Mouse (Mus musculus) embryonic facial prominence, embryonic 15.5 days (tissue): ENCODE data around the gene Psap. TPM values are rescaled to one million over a fixed set of nuclear protein-coding genes. Genes with fewer than 3 reads are reported as not detected.

Experiments
- ATAC-seq: fragments of 200-750 bp; cut with Nextera tagmentation; 2 replicates; pipeline ENCODE4 v1.8.0; 2017; ENCODE audit warnings: low read depth, moderate TSS enrichment; ENCODE audit not compliant: insufficient number of reproducible peaks, low FRiP score, low TSS enrichment
- H3K27ac ChIP-seq: fragments of 300-500 bp; sonication (generic); replicated peaks from 2 replicates; pipeline ENCODE4 v1.5.1; 2015; ENCODE audit warnings: mild to moderate bottlenecking, inconsistent platforms
- H3K27me3 ChIP-seq: fragments of 300-500 bp; sonication (generic); 2 replicates; pipeline ENCODE4 v1.6.1; 2015; ENCODE audit warnings: inconsistent platforms
- H3K36me3 ChIP-seq: fragments of 300-500 bp; sonication (generic); 2 replicates; pipeline ENCODE4 v1.6.1; 2015; ENCODE audit warnings: mild to moderate bottlenecking, inconsistent platforms
- H3K4me1 ChIP-seq: fragments of 300-500 bp; sonication (generic); 2 replicates; pipeline ENCODE4 v1.6.1; 2015; ENCODE audit warnings: inconsistent platforms
- H3K4me2 ChIP-seq: fragments of 300-500 bp; sonication (generic); replicated peaks from 2 replicates; pipeline ENCODE4 v1.6.1; 2015; ENCODE audit warnings: mild to moderate bottlenecking, inconsistent platforms
- H3K4me3 ChIP-seq: fragments of 300-500 bp; sonication (generic); replicated peaks from 2 replicates; pipeline ENCODE4 v1.5.1; 2015; ENCODE audit warnings: mild to moderate bottlenecking, inconsistent platforms
- H3K9ac ChIP-seq: fragments of 300-500 bp; sonication (generic); 2 replicates; pipeline ENCODE4 v1.6.1; 2015; ENCODE audit warnings: inconsistent platforms
- H3K9me3 ChIP-seq: fragments of 300-500 bp; sonication (generic); replicated peaks from 2 replicates; pipeline ENCODE4 v1.6.1; 2016; ENCODE audit warnings: inconsistent platforms
- WGBS: fragments of 180-500 bp; shearing (Covaris S2); methylation state at CpG from one replicate; pipeline ENCODE4 v1.1.7; 2015; 5-methylcytosine and 5-hydroxymethylcytosine counted together
- polyA plus RNA-seq: library from polyadenylated mRNA; unstranded; fragments of >200 nt; fragmentation: Nextera tagmentation; extraction: Ambion mirVana; gene quantifications from 2 replicates; pipeline ENCODE4 v1.2.1, GENCODE M21; 2015

Gene Psap
- polyA plus RNA-seq, 1 experiment from 2014 or later: 167 TPM

GRCm38 (mm10) chr10:60350077-60350804 lies 72.8 kb downstream of the Psap start:
- Histone ChIP-seq H3K27ac (peak overlapping the region; percentile 65; the same call in 1 of the 2 replicates), H3K9ac (no peak overlapping the region), H3K9me3 (no peaks in the 10 kb centered on the region), H3K36me3 (no peaks in the 10 kb centered on the region), H3K27me3 (peaks cover 4% of the 10 kb centered on the region; the same call in 1 of the 2 replicates), H3K4me1 (peaks cover 68% of the 10 kb centered on the region), H3K4me3 (peak overlapping the region; percentile 31), H3K4me2 (peak overlapping the region; percentile 34)
- WGBS: 44% methylated on average over 5 of the region's 5 CpGs
- ATAC-seq: no peak

GRCm38 (mm10) chr10:60350805-60351167 lies 73.4 kb downstream of the Psap start:
- H3K4me2 ChIP-seq: peak overlapping the region; percentile 34
- 28% methylated on average over 3 of the region's 3 CpGs for WGBS
- H3K9ac ChIP-seq: no peak overlapping the region
- H3K27me3 ChIP-seq: peaks cover 4% of the 10 kb centered on the region; the same call in 1 of the 2 replicates
- H3K4me1 ChIP-seq: peaks cover 68% of the 10 kb centered on the region
- ATAC-seq: no peak
- H3K4me3 ChIP-seq: peak overlapping the region; percentile 31
- H3K36me3 ChIP-seq: no peaks in the 10 kb centered on the region
- H3K9me3 ChIP-seq: no peaks in the 10 kb centered on the region
- peak overlapping the region; percentile 65 for H3K27ac ChIP-seq

GRCm38 (mm10) chr10:60351248-60351647 lies 73.8 kb downstream of the Psap start:
- no peaks in the 10 kb centered on the region for H3K9me3 ChIP-seq
- peaks cover 3% of the 10 kb centered on the region; the same call in 1 of the 2 replicates for H3K27me3 ChIP-seq
- no peak overlapping the region for H3K9ac ChIP-seq
- ATAC-seq: no peak
- no peak overlapping the region for H3K4me2 ChIP-seq
- H3K36me3 ChIP-seq: no peaks in the 10 kb centered on the region
- WGBS: 14% methylated on average over 3 of the region's 3 CpGs
- H3K4me3 ChIP-seq: no peak overlapping the region; the same call in 1 of the 2 replicates
- peak overlapping the region; percentile 65 for H3K27ac ChIP-seq
- H3K4me1 ChIP-seq: peaks cover 66% of the 10 kb centered on the region

- no peak overlapping the region for H3K4me3 ChIP-seq
These were observed 74.5 kb downstream of the Psap start for GRCm38 (mm10) chr10:60351761-60352455.

More at GRCm38 (mm10) chr10:60351761-60352455, 74.5 kb downstream of the Psap start:
- H3K4me1 ChIP-seq: peaks cover 60% of the 10 kb centered on the region
- WGBS: 18% methylated on average over 7 of the region's 7 CpGs
- H3K4me2 ChIP-seq: no peak overlapping the region
- no peak overlapping the region for H3K9ac ChIP-seq
- no peaks in the 10 kb centered on the region for H3K36me3 ChIP-seq
- peak overlapping the region; percentile 65 for H3K27ac ChIP-seq
- H3K27me3 ChIP-seq: no peaks in the 10 kb centered on the region
- peak; percentile 69; the same call in 1 of the 2 replicates for ATAC-seq
- no peaks in the 10 kb centered on the region for H3K9me3 ChIP-seq

Other genes starting within 250 kb of the Psap start
- 11.9 and 12.2 TPM in 2 replicates for gene Spock2, start 171.4 kb upstream of the Psap start, polyA plus RNA-seq
- 2.8 TPM in 2 replicates for gene Chst3, start 58.4 kb upstream of the Psap start, polyA plus RNA-seq
- gene Vsir, start 69.2 kb downstream of the Psap start, polyA plus RNA-seq: 3.5 and 5.5 TPM in 2 replicates
- gene Gm17455, start 122.1 kb downstream of the Psap start, polyA plus RNA-seq: 1.3 and 2.3 TPM in 2 replicates